Mouse (Mus musculus) liver, adult (tissue): ENCODE results near the gene Klhl40.

Source experiments
- GATA4 ChIP-seq: IDR thresholded peaks from 2 replicates; pipeline ENCODE4 v1.6.1; 2014; ENCODE audit warnings: mild to moderate bottlenecking, low read length; ENCODE audit not compliant: insufficient replicate concordance

Klhl40 gene

DNA sequence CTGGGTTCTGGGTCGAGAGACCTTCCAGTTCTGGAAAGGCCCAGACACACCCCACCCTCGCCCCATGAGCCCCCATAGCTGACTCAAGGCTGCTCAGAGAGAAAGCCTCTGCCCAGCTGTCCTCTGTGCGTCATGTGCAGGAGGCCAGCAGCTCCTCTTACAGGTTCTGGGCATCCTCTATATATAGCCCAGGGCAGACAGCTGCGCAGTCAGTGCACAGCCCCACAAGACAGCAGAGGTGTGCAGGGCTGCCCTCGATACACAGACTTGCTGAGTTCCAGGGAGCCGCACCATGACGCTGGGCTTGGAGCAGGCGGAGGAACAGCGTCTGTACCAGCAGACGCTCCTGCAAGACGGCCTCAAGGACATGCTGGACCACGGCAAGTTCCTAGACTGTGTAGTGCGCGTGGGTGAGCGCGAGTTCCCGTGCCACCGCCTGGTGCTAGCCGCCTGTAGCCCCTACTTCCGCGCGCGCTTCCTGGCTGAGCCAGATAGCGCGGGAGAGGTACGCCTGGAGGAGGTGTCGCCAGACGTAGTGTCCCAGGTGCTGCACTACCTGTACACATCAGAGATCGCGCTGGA is at the start of gene Klhl40:
Gene Klhl40 (plus strand): TSS at position 124 of the 582 bp plus-strand sequence.
- no peak for TF ChIP-seq GATA4

DNA sequence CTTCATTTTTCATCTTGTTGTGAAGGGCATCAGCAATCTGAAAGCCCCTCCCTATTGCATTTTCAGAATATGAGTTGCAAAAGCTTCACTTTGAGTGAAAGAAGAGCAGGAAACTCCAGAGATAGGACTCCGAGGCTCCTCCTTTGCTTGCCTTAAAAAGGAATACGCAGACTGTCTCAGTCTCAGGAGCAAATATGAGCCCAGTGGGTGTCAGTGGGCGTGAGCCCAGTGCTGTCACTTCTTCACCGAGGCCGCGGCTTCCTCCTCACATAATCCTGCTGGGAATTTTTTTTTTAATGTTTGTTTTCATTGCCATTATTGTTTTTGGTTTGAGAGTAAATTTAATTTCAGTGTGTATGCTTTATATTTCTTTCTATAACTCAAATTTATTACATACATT is 36.9 kb upstream of the Klhl40 start:
- no peak for TF ChIP-seq GATA4

DNA sequence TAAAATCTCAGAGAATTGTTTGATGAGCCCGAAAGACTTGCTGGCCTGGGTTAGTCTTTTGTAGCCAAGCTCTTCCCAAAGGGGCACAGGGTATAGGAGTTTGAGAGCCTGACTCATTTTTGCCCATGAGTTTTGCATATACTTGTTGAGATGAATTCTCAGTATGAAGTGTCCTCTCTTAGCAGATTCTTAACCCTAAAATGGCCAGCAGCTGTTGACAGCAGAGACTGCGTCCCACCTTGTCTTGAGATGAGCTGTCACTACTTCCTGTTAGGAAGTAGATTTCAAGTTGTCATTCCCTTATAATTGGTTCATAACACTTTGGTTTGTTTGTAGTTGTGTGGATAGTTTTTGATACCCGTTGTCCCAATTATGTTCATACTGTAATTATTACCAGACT is 36.2 kb upstream of the Klhl40 start:
- no peak for TF ChIP-seq GATA4

DNA sequence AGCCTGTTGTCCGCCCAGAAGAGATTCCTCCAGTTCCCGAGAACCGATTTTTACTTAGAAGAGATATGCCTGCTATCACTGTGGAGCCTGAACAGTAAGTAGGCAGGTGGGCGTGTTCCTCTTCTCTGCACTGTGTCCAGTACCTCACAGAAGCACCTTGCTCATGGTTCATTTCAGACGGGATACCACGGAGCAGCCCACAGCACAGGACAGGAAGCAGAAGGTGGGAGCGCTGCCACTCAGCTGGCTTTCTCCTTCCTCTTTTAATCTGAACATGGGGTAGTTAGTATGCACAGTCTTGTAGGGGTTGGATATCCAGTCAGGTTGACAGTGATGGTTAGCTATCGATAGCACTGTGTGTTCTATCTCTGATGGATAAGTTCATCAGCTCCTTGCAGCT is 33.4 kb upstream of the Klhl40 start:
- TF ChIP-seq GATA4 = no peak

DNA sequence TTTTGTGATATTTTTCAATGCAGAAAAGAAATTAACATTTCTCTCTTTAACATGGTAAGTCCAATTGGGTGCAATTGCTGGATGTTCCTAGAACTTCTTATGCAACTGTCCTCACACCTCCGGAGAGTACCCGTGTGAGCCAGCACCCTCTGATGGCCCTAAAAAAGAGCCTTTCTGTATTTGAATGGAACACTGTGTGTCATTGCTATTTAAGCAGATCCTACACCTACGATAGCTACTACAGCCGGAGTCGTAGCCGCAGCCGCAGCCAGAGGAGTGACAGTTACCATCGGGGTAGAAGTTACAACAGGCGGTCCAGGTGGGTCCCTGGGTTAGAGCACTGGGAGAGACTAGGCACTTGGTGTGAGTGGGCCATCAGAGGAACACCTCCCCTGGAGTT is 24.6 kb upstream of the Klhl40 start:
- no peak for TF ChIP-seq GATA4

DNA sequence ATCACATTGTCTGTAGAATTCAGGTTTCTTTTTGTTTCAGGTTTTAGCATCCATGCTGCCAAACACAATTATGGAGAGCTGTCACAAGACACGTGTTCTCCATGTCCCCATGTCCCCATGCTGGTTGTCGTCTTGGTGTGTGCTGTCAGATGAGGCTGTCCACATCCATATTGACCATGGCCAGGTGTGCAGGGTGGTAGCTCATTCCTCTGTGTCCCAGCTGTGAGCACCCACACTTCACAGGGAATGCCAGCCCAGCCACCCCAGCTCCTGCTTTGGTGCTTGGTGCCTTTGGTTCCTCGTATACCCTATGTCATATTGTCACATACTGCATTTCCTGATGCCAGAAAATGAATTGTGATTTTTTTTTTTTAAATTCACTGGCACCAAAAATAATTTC is 22.8 kb upstream of the Klhl40 start:
- no peak for TF ChIP-seq GATA4

DNA sequence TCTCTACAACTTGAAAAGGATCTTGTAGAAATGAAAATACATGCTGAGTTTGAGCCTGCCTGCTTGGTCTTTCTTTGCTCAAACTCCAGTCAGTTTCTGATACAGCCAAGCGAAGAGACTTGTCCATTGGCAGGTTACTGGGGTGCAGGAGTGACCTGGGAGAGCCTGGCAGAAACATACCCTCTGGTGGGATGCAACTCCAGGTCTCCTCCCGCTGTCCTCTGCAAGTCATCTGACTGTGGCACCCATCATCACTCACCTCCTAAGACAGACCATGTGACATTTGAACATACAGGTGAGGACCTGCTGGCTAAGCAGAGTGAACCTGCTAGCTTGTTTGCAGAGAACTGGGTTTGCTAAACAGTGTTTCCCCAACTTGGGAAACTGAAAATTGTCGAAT is 20.6 kb upstream of the Klhl40 start:
- no peak for TF ChIP-seq GATA4

DNA sequence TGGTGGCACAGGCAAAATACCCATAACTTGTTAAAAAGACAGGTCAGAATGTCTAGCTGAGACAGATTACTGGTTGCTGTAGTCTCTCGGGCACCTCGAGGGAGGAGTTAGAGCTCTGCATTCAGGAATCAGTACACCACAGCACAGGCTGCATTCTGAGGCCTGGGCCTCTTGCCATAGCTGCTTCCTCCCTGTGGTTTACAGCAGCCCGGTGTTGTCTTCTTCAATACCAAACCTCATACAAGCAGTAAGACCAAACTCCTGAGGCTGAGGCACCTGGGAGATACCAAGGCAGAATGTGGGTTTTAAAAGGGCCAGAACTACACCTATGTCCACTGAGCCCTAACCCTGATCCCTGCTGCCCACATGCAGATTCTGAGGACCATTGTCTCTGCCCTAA is 20.0 kb upstream of the Klhl40 start:
- no peak for TF ChIP-seq GATA4

GRCm38 (mm10) chr9:121757835-121758814 is 19.3 kb upstream of the Klhl40 start:
- TF ChIP-seq GATA4 = no peak

- no peak for TF ChIP-seq GATA4
Observed at GRCm38 (mm10) chr9:121759091-121760081, 18.0 kb upstream of the Klhl40 start, which contains the start of gene Zfp651. TSS of gene Zfp651 (plus strand) at chr9:121759330.

- TF ChIP-seq GATA4 = no peak
Observed at GRCm38 (mm10) chr9:121760271-121761090, 16.9 kb upstream of the Klhl40 start.

GRCm38 (mm10) chr9:121761091-121761665 is 16.2 kb upstream of the Klhl40 start:
- no peak for TF ChIP-seq GATA4

GRCm38 (mm10) chr9:121761787-121762186 is 15.6 kb upstream of the Klhl40 start:
- TF ChIP-seq GATA4 = no peak

DNA sequence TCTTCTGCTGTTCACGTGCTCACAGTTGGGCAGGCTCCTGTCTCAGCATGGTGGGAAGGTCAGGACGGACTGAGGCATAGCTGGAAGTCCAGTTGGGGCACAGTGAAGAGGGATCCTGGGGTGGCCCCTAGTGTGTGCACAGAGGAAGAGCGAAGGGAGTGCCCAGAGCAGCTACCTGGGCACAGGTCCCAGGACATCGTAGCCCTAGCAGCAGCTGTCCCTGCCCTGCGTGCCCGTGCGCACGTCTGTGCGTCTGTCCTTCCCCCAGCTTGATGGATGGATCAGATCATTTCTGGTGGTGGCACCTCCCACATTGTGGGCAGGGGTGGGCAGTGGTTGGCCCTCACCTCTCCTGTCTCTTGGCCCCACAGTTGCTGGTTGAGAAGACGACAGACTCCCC is 15.2 kb upstream of the Klhl40 start:
- no peak for TF ChIP-seq GATA4
